In genomic region chr6:15764039-15764438, GRCm38 (mm10) we compare ENCODE assay signal across 27 mouse cellular contexts. TPM values are rescaled to one million over a fixed set of nuclear protein-coding genes. Genes with fewer than 3 reads are reported as not detected.
DNase-seq lines count a peak whose midpoint lies in the region; ATAC-seq and TF ChIP-seq lines count a peak whose summit lies in the region.
"Had no signal": no experiment of that assay in that cellular context is flagged by ENCODE, and none has a peak within 500 bp of the region (broad histone marks: within the 10 kb centered on the region; RNA-seq: fewer than 3 reads in every experiment).

No protein-coding gene starts in this region.

- H3K4me1 ChIP-seq in heart, embryonic 12.5 days (replicated peaks): peaks cover 22% of the 10 kb centered on the region
- H3K4me1 ChIP-seq in bone marrow macrophage, adult 2 months (ENCODE audit: control insufficient read depth, insufficient read depth, low read length): peaks cover 52% of the 10 kb centered on the region
- H3K4me1 ChIP-seq: hindbrain, embryonic 12.5 days; intestine, embryonic 15.5 days; liver, embryonic 12.5 days; midbrain, embryonic 10.5 days; midbrain, embryonic 15.5 days; neural tube, embryonic 15.5 days had no signal

- TF ChIP-seq POLR2A in bone marrow macrophage, adult 2 months (IDR thresholded peaks at IDR 0.05; ENCODE audit: borderline replicate concordance, low read depth, low read length): no peak

- no peak overlapping the region for H3K4me2 ChIP-seq in heart, embryonic 12.5 days
- H3K4me2 ChIP-seq: forebrain, embryonic 13.5 days; hindbrain, embryonic 12.5 days; intestine, embryonic 15.5 days; liver, embryonic 12.5 days; midbrain, embryonic 15.5 days; neural tube, embryonic 15.5 days had no signal

- H3K9ac ChIP-seq in heart, embryonic 12.5 days: no peak overlapping the region
- H3K9ac ChIP-seq: forebrain, embryonic 13.5 days; hindbrain, embryonic 12.5 days; intestine, embryonic 15.5 days; liver, embryonic 12.5 days; liver, postnatal 0 days; midbrain, embryonic 15.5 days; neural tube, embryonic 15.5 days had no signal

- no peaks in the 10 kb centered on the region for H3K36me3 ChIP-seq in heart, embryonic 12.5 days
- H3K36me3 ChIP-seq: hindbrain, embryonic 12.5 days; intestine, embryonic 15.5 days; liver, embryonic 12.5 days; midbrain, embryonic 10.5 days; midbrain, embryonic 15.5 days; neural tube, embryonic 15.5 days had no signal

- no peaks in the 10 kb centered on the region for H3K27me3 ChIP-seq in heart, embryonic 12.5 days (replicated peaks)
- H3K27me3 ChIP-seq: forebrain, embryonic 13.5 days; hindbrain, embryonic 12.5 days; intestine, embryonic 15.5 days; liver, embryonic 12.5 days; midbrain, embryonic 15.5 days; neural tube, embryonic 15.5 days had no signal

- TF ChIP-seq CTCF in bone marrow macrophage, adult 2 months (IDR thresholded peaks at IDR 0.05; ENCODE audit: low read depth, low read length): no peak

- H3K9me3 ChIP-seq in heart, embryonic 12.5 days (replicated peaks): no peaks in the 10 kb centered on the region
- H3K9me3 ChIP-seq: forebrain, embryonic 13.5 days; hindbrain, embryonic 12.5 days; intestine, embryonic 15.5 days; liver, embryonic 12.5 days; midbrain, embryonic 10.5 days; midbrain, embryonic 15.5 days; neural tube, embryonic 15.5 days had no signal

- H3K4me3 ChIP-seq in heart, embryonic 12.5 days: no peak overlapping the region
- H3K4me3 ChIP-seq in bone marrow macrophage, adult 2 months (ENCODE audit: insufficient read depth, low read length): peak overlapping the region; percentile 34
- H3K4me3 ChIP-seq: forebrain, embryonic 13.5 days; hindbrain, embryonic 12.5 days; intestine, embryonic 15.5 days; layer of hippocampus, adult 2 months; left cerebral cortex, adult 2 months; liver, embryonic 12.5 days; midbrain, embryonic 10.5 days; midbrain, embryonic 15.5 days; neural tube, embryonic 15.5 days had no signal

- intact Hi-C loops in heart, postnatal 10 days (cut with DNase I): no loop called here
- intact Hi-C loops in left cerebral cortex, postnatal 14 days (cut with DNase I): no loop called here

- no peak for ATAC-seq in heart, embryonic 12.5 days (ENCODE audit: insufficient number of reproducible peaks, low FRiP score)
- peak; percentile 93 for ATAC-seq in common myeloid progenitor, adult 5-6 weeks (replicated peaks; ENCODE audit: low read depth, poor library complexity, severe bottlenecking)
- ATAC-seq in megakaryocyte progenitor cell, adult 5-6 weeks (replicated peaks; ENCODE audit: poor library complexity): peak; percentile 91
- ATAC-seq: CD4-positive, CD25-positive, alpha-beta regulatory T cell, adult 4 months; forebrain, embryonic 13.5 days; hindbrain, postnatal 0 days; intestine, embryonic 15.5 days; liver, embryonic 12.5 days; liver, postnatal 0 days; midbrain, embryonic 15.5 days had no signal

- whole genome bisulfite sequencing in heart, embryonic 12.5 days: 41% methylated on average over 7 of the region's 7 CpGs

- H3K27ac ChIP-seq in heart, embryonic 12.5 days (ENCODE audit: poor library complexity, severe bottlenecking): peak overlapping the region; percentile 53; the same call in 1 of the 2 replicates
- H3K27ac ChIP-seq in bone marrow macrophage, adult 2 months (ENCODE audit: insufficient read depth, low read depth, low read length): peak overlapping the region; percentile 93
- H3K27ac ChIP-seq: forebrain, embryonic 13.5 days; hindbrain, embryonic 12.5 days; hindbrain, postnatal 0 days; intestine, embryonic 15.5 days; layer of hippocampus, adult 2 months; left cerebral cortex, adult 2 months; liver, embryonic 12.5 days; midbrain, embryonic 10.5 days; midbrain, embryonic 15.5 days; neural tube, embryonic 15.5 days had no signal

- DNase-seq in heart, postnatal 10 days: no peak
- DNase-seq in left cerebral cortex, postnatal 14 days (ENCODE audit: low spot score in 2 of 2): no peak
- DNase-seq in right cerebral cortex, postnatal 14 days: no peak
- DNase-seq: adrenal gland, postnatal 14 days; cerebellum, adult 2 months; cerebellum, postnatal 14 days; gastrocnemius, postnatal 10 days; kidney, adult 2 months; kidney, postnatal 36 days; left cerebral cortex, postnatal 4 days; liver, postnatal 0 days; lung, postnatal 4 days had no signal

RNA-seq across cellular contexts. Expression of gene Mdfic, which starts 43.6 kb away (rescaled TPM):
- polyA plus RNA-seq in heart, embryonic 12.5 days (2016; fragmentation: Nextera tagmentation; extraction: Ambion mirVana): 7.0 and 7.8 TPM in 2 replicates
- total RNA-seq in heart, postnatal 10 days (2021): 10 to 100 TPM; 23.1 to 26.2 TPM
- polyA plus RNA-seq in bone marrow macrophage, adult 2 months (2012; ENCODE audit: insufficient read depth, insufficient read length, missing spikeins): 107 and 110 TPM in 2 replicates
- 15.6 and 18.0 TPM in 2 replicates for total RNA-seq in common myeloid progenitor, adult 5-6 weeks (2017)
- 7.6 and 8.5 TPM in 2 replicates for total RNA-seq in megakaryocyte progenitor cell, adult 5-6 weeks (2015)
- 9.4 and 10.9 TPM in 2 replicates for total RNA-seq in megakaryocyte progenitor cell, adult 5-6 weeks (2017)
- 1 to 10 TPM; 2.4 to 2.9 TPM for total RNA-seq in left cerebral cortex, postnatal 14 days (2021)
